Mouse (Mus musculus) c-Kit-negative CD71-positive TER-119-positive erythroid progenitor cells, embryonic 14.5 days (primary cell): Measurements from ENCODE around the gene Gm13124.
"Not testable (repeated sequence)": the region's sequence is repeated elsewhere in the genome, so short reads cannot be mapped to it uniquely, and the experiment has no call there.

ENCODE experiments used
- DNase-seq: peaks from one replicate; pipeline ENCODE4 v3.0.0-alpha.2; 2013; ENCODE audit warnings: low read depth, low spot score

Gene Gm13124

GRCm38 (mm10) chr4:144565034-144565433 is at the start of gene Gm13124:
Gene Gm13124 (minus strand): TSS chr4:144565134.
- DNase-seq = no peak

- no peak for DNase-seq
Measured at GRCm38 (mm10) chr4:144614586-144614985, 49.7 kb upstream of the Gm13124 start.

GRCm38 (mm10) chr4:144613407-144613806 is 48.5 kb upstream of the Gm13124 start, which contains the start of gene Aadacl4:
Gene Aadacl4 (plus strand): TSS chr4:144613707.
- DNase-seq = no peak

- no peak for DNase-seq
Measured at GRCm38 (mm10) chr4:144592790-144593189, 27.9 kb upstream of the Gm13124 start.

- DNase-seq = not testable (repeated sequence)
Measured at GRCm38 (mm10) chr4:144586207-144586606, 21.3 kb upstream of the Gm13124 start.

GRCm38 (mm10) chr4:144567752-144568151 is 2.8 kb upstream of the Gm13124 start:
- DNase-seq = no peak

- DNase-seq = no peak
Measured at GRCm38 (mm10) chr4:144561205-144561604, 3.7 kb downstream of the Gm13124 start.

GRCm38 (mm10) chr4:144559792-144560191 is 5.1 kb downstream of the Gm13124 start:
- DNase-seq = no peak

GRCm38 (mm10) chr4:144551156-144551555 is 13.8 kb downstream of the Gm13124 start:
- DNase-seq = no peak

- DNase-seq = not testable (repeated sequence)
Measured at GRCm38 (mm10) chr4:144545339-144545738, 19.6 kb downstream of the Gm13124 start.

- DNase-seq = no peak
Measured at GRCm38 (mm10) chr4:144544689-144545088, 20.2 kb downstream of the Gm13124 start.

GRCm38 (mm10) chr4:144519522-144519921 is 45.4 kb downstream of the Gm13124 start, which contains the start of gene 9430007A20Rik:
Gene 9430007A20Rik (plus strand): TSS chr4:144519822.
- DNase-seq = no peak

GRCm38 (mm10) chr4:144506518-144506917 is 58.4 kb downstream of the Gm13124 start:
- DNase-seq = no peak
